Mouse (Mus musculus) embryonic facial prominence, embryonic 15.5 days (tissue): ENCODE data around the gene Otub2. TPM values are rescaled to one million over a fixed set of nuclear protein-coding genes. Genes with fewer than 3 reads are reported as not detected.

ENCODE experiments used
- ATAC-seq: fragments of 200-750 bp; cut with Nextera tagmentation; 2 replicates; pipeline ENCODE4 v1.8.0; 2017; ENCODE audit warnings: low read depth, moderate TSS enrichment; ENCODE audit not compliant: insufficient number of reproducible peaks, low FRiP score, low TSS enrichment
- H3K27ac ChIP-seq: fragments of 300-500 bp; sonication (generic); replicated peaks from 2 replicates; pipeline ENCODE4 v1.5.1; 2015; ENCODE audit warnings: mild to moderate bottlenecking, inconsistent platforms
- H3K27me3 ChIP-seq: fragments of 300-500 bp; sonication (generic); 2 replicates; pipeline ENCODE4 v1.6.1; 2015; ENCODE audit warnings: inconsistent platforms
- H3K36me3 ChIP-seq: fragments of 300-500 bp; sonication (generic); 2 replicates; pipeline ENCODE4 v1.6.1; 2015; ENCODE audit warnings: mild to moderate bottlenecking, inconsistent platforms
- H3K4me1 ChIP-seq: fragments of 300-500 bp; sonication (generic); 2 replicates; pipeline ENCODE4 v1.6.1; 2015; ENCODE audit warnings: inconsistent platforms
- H3K4me2 ChIP-seq: fragments of 300-500 bp; sonication (generic); replicated peaks from 2 replicates; pipeline ENCODE4 v1.6.1; 2015; ENCODE audit warnings: mild to moderate bottlenecking, inconsistent platforms
- H3K4me3 ChIP-seq: fragments of 300-500 bp; sonication (generic); replicated peaks from 2 replicates; pipeline ENCODE4 v1.5.1; 2015; ENCODE audit warnings: mild to moderate bottlenecking, inconsistent platforms
- H3K9ac ChIP-seq: fragments of 300-500 bp; sonication (generic); 2 replicates; pipeline ENCODE4 v1.6.1; 2015; ENCODE audit warnings: inconsistent platforms
- H3K9me3 ChIP-seq: fragments of 300-500 bp; sonication (generic); replicated peaks from 2 replicates; pipeline ENCODE4 v1.6.1; 2016; ENCODE audit warnings: inconsistent platforms
- WGBS: fragments of 180-500 bp; shearing (Covaris S2); methylation state at CpG from one replicate; pipeline ENCODE4 v1.1.7; 2015; 5-methylcytosine and 5-hydroxymethylcytosine counted together
- polyA plus RNA-seq: library from polyadenylated mRNA; unstranded; fragments of >200 nt; fragmentation: Nextera tagmentation; extraction: Ambion mirVana; gene quantifications from 2 replicates; pipeline ENCODE4 v1.2.1, GENCODE M21; 2015

Otub2 gene
- polyA plus RNA-seq, 1 experiment from 2014 or later: 13.7 TPM

GRCm38 (mm10) chr12:103445060-103445459 lies 56.6 kb downstream of the Otub2 start:
- 79% methylated on average over 3 of the region's 3 CpGs for WGBS
- no peak overlapping the region for H3K4me3 ChIP-seq
- no peak for ATAC-seq
- H3K36me3 ChIP-seq: no peaks in the 10 kb centered on the region
- H3K4me2 ChIP-seq: no peak overlapping the region
- no peak overlapping the region for H3K9ac ChIP-seq
- H3K4me1 ChIP-seq: no peaks in the 10 kb centered on the region
- H3K27ac ChIP-seq: no peak overlapping the region
- H3K9me3 ChIP-seq: no peaks in the 10 kb centered on the region
- H3K27me3 ChIP-seq: no peaks in the 10 kb centered on the region; the same call in 1 of the 2 replicates

DNA sequence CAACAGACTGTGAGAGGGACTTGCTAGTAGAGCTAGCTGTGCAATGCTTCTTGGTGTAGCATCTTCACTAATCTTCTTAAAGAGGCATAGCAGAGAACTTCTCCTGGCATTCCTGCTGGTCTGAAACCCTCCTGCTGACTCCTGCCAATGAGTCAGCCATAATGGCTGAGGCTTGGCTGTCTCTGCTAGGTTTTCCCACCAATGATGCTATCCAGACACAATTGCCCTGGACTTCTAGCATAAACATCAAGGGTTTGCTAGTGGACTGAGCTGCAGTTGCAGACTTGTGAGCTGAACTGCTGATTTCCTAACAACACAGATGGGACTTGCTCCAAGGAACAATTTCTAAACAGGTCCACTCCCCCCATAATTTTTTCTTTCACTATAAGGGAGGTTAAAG lies 64.9 kb downstream of the Otub2 start:
- Histone ChIP-seq H3K27ac (no peak overlapping the region), H3K4me2 (no peak overlapping the region), H3K9me3 (no peaks in the 10 kb centered on the region), H3K9ac (no peak overlapping the region), H3K36me3 (no peaks in the 10 kb centered on the region), H3K27me3 (no peaks in the 10 kb centered on the region; the same call in 1 of the 2 replicates), H3K4me3 (no peak overlapping the region), H3K4me1 (no peaks in the 10 kb centered on the region)
- no peak for ATAC-seq

Other genes starting within 250 kb of the Otub2 start
- gene Prima1, start 146.5 kb upstream of the Otub2 start, polyA plus RNA-seq: 0.43 and 0.68 TPM in 2 replicates
- 0.20 TPM in 1 of 2 replicates, not detected in the other for gene Fam181a, start 77.7 kb upstream of the Otub2 start, polyA plus RNA-seq
- gene Asb2, start 32.7 kb upstream of the Otub2 start, polyA plus RNA-seq: 7.5 and 10.1 TPM in 2 replicates
- gene 9330161L09Rik, start 19.1 kb downstream of the Otub2 start, polyA plus RNA-seq: 0.28 and 0.49 TPM in 2 replicates
- gene Ddx24, start 37.1 kb downstream of the Otub2 start, polyA plus RNA-seq: 103 and 105 TPM in 2 replicates
- gene Ifi27, start 45.5 kb downstream of the Otub2 start, polyA plus RNA-seq: 72.9 and 77.5 TPM in 2 replicates
- gene Ifi27l2a, start 55.0 kb downstream of the Otub2 start, polyA plus RNA-seq: 19.0 and 23.0 TPM in 2 replicates
- gene Ifi27l2b, start 68.5 kb downstream of the Otub2 start, polyA plus RNA-seq: 0.15 TPM in 1 of 2 replicates, not detected in the other
- gene Ppp4r4, start 143.6 kb downstream of the Otub2 start, polyA plus RNA-seq: 1.4 and 2.5 TPM in 2 replicates
- gene Serpina10, start 242.8 kb downstream of the Otub2 start, polyA plus RNA-seq: 0.07 and 0.20 TPM in 2 replicates